Mouse (Mus musculus) T-helper 2 cell (primary cell): ENCODE data around the gene Mnat1.

Experiments
- in situ Hi-C: fragments of 300-600 bp; cut with MboI, MseI; formaldehyde crosslinking; loops from one replicate; pipeline ENCODE4 v1.15.1; 2025; ENCODE audit warnings: high pct_unique_total_duplicates

Gene Mnat1

DNA sequence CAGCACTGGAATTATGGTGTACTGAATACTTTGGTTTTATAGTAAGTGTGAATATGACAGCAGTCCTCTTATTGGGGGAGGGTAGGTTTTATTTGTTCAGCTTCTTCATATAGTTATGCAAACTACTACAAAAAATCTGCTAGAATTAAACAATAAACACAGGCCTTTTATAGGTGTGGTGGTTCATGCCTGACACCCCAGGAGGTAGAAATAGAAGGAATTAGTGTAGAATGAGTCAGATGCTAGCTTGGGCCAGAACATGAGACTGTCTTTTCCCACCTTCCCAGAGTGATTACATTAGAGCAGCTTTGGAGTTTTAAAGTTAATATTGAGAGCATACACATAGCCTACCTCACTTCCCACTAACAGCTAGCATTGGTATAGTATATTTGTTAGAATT lies 106.7 kb downstream of the Mnat1 start:
- in situ Hi-C loops: no loop called here

DNA sequence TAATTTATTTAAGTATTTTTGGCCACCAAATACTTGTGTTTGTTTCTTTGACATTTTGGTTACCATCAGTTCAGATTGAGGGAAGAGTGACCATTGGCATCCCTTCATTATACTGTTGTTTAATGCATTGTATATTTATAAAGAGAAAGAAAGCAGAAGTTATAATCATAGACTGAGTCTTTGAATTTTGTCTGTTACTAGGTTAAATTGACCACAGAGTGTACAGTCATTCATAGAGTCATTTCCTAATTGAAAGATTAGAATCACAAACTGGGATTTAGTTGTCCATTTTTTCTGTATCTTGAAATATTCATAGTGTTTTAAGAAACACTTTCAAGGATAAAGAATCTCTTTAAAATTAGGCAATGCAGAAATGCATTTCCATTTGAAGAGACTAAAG lies 108.0 kb downstream of the Mnat1 start:
- in situ Hi-C loops: no loop called here

DNA sequence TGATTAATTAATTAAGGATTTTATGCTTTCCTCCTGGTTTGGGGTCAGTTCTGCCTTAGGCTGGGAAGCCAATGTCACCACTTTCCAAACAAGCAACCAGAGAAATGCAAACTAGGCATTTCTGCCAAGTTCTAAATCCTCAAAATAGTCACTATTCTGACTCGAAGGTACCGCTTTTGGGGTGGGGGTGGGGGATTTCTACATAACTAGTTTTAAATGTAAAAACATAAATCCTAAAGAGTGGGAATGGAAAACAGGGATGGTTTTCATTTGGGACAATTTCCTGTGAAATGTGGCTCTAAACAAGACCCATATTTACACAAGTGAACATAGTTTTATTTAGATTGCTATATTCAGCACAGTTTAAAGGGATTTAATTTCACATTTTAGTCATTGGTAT lies 109.1 kb downstream of the Mnat1 start:
- in situ Hi-C loops: no loop called here

DNA sequence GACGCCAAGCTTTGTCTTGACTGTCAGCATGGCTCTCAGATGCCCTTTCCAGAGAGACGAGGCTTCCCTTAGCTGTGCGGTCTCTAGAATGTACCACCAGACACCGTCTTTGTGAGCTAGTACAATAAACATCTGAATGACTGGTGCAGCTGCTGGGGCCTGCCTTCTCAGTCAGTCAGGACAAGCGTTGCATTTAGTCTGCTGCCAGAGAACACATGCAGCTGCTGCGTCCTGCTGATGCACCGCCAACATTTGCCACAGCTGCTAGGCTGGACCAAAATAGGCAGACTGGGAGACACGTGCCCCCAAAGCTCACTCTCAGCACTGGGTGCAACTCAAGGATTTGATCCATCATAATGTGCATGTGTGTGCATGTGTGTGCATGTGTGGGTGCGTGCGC lies 118.4 kb downstream of the Mnat1 start:
- in situ Hi-C loops: loop anchor here (5.0 kb wide), 1 partner anchor 100 kb away; no protein-coding TSS in a partner anchor

DNA sequence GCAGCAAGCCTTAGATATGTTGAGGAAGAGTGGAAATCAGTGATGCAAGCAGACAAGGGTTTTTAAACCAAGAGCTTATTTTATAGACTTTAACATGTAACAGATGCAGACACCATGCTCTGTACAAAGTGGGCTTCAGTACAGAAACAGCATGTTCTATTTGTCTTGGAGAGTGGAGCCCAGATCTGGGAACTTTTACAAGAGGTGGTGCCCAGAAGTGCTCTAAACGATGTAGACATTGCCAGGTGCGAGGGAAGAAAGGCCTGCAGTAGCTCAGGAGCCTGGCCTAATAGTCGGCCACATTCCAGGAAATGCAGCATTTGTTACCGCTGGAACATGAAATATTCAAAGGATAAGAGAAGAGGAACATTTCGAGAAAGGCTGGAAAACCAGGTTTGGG lies 122.2 kb downstream of the Mnat1 start:
- in situ Hi-C loops: no loop called here

DNA sequence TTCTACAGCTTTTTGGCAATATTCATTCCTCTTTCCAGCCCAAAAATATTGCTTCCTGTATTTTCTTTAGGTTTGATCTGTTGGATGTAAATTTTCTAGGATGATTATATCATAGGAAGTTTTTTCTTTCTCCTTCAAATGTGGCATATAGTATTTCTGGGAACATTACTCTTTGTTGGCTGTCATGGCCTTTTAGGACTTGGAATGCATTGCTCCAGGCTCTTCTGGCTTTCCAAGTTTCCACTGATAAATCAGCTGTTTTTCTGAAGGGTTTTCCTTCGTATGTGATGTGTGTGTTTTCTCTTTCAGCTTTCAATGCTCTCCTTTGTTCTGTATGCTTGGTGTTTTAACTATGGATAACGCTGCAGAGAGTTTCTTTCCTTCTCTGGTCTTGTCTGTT lies 131.5 kb downstream of the Mnat1 start:
- in situ Hi-C loops: no loop called here

DNA sequence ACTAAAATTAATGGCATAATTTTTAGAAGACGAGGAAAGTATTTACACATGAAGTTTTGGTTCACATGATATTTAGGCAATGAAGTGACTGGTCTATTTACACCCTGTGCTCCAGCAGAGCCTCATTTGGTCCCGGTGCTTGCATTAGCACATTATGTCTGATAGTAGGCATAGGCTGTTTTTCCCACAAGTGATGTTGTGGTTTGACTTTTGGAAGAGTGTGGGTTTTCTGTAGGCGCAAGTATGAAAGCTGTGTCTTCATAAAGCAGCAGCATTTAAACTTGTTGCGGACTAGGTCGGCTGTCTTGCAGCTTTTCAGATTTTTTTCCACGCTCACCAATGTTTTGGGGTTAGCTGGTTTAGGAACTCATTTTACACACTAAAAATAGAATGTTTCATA lies 135.8 kb downstream of the Mnat1 start:
- in situ Hi-C loops: no loop called here

DNA sequence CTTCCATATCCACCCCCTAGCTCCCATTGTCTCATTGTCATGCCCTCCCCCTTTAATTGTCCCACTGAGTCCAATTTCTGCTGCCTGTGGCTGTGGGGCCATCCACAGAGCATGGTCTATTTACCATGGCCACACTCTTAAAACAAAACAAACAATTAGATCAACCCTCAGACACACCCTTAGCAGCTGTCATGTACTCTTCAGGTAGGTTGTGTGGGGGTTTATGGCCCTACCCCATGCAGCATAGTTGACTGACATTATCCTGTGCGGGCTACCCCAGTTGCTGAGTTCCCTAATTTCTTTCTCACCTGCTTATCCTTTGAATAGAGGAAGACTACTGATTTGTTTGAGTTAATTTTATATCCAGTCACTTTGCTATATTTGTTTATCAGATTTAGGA lies 136.8 kb downstream of the Mnat1 start:
- in situ Hi-C loops: no loop called here

DNA sequence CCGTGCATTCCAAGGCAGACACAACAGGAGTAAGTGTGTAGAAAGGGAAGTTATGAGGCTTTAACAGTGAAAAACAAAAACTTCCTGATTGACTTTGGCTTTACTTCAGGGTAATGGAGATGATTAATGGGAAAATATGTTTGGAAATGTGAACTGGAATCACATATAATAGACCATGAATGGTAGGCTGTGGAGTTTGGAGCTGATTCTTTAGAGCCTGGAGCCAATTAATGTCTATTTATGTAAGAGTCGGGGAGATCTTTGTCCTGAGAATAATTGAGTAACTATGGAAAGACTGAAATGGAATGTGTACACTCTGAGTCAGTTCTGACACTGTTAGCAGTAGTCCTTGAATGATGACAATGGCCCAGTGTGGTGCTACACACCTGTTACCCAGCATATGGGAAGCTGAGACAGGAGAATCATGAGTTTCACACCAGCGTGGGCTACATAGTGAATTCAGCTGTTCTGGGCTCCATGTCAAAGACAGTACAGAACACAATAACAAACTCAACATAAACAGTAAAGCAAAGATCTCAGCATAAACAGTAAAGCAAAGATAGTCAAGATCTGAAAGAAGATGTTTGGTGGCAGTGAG lies 142.0 kb downstream of the Mnat1 start:
- in situ Hi-C loops: no loop called here

DNA sequence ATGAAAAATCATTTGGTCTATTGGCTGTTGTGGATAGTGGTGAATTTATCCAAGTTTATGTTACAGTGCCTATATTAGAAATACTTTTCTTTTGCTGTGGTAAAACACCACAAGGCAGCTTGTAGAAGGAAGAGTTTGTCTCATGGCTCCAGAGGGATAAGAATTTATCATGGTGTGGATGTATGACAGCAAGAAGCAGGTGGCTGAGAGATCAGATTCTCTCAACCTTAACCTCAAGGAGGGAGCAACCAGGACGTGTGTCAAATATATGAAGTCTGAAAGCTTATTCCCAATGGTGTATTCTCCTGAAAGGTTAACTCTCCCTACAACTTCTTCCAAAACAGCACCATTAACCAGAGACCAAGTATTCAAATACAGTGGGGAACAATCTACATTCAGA lies 143.1 kb downstream of the Mnat1 start:
- in situ Hi-C loops: no loop called here

DNA sequence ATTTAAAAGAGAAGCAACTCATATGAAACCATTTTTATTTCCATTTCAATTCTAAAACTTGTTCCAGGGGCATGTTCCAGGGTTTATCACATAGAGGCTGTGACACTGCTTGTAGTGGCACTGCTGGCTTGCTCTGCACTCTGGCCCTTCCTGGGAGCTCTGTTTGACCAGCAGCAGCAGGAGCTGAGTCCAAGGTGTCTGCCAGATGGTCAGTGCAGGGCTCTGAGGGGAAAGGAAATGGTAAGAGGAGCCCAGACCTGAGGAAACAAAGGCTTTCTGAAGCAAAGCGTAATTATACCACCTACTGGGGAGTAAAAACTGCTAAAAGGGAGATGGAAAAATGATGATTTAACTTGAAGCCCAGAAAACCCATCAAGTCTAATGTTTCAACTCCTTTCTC lies 145.0 kb downstream of the Mnat1 start:
- in situ Hi-C loops: no loop called here

DNA sequence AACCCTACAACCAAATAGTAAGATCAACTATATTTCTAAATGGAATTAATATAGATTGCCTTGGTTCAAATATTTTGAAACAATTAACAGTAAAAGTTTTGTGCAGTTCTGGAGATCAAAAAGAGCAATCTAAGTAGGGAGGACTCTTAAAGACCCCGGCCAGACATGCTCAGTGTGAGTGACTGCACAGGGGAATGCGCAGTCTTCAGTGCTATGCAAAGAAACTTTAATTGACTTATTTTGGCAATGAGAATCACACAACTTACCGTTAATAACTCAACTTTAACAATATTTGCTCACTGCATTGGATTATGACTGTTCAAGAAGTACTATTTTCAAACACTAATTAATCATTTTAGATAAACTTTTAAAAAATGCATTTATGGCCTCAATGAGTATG lies 146.0 kb downstream of the Mnat1 start:
- in situ Hi-C loops: no loop called here

DNA sequence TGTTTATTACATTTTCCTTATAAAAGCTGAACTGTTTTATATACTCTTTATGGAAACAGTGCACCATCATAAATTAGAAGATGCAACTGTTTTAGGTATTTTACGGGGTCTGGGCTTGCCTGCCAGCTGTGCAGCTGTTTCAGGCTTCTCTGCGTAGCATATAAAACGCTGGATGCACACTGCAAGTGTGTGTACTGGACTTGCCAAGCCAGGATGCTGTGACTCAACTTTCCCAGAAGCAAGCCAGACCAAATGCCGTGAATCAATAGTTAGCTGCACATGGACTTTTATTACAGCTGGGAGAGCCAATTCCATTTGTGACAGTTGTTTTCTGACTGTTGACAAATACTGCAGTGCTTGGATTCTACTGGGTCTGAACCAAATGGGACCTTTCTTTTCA lies 146.4 kb downstream of the Mnat1 start:
- in situ Hi-C loops: no loop called here

DNA sequence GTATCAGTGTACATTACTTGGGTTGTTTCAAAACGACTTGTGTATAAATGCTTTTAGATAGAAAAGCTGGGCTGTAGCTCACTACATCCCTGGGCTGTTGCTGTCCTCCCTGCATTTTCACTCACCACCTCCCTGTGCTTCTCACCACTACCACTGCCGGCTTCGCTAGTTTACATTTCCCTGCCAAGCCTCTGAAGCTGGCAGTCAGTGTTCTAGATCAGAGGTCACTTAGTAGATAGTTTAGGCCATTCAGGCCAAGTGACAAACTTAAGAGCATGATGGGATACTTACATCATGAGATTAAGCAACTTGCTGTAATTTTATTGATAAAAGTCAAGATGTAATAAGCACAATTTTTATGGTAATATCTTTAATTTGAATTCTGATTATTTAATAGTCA lies 151.4 kb downstream of the Mnat1 start:
- in situ Hi-C loops: no loop called here

DNA sequence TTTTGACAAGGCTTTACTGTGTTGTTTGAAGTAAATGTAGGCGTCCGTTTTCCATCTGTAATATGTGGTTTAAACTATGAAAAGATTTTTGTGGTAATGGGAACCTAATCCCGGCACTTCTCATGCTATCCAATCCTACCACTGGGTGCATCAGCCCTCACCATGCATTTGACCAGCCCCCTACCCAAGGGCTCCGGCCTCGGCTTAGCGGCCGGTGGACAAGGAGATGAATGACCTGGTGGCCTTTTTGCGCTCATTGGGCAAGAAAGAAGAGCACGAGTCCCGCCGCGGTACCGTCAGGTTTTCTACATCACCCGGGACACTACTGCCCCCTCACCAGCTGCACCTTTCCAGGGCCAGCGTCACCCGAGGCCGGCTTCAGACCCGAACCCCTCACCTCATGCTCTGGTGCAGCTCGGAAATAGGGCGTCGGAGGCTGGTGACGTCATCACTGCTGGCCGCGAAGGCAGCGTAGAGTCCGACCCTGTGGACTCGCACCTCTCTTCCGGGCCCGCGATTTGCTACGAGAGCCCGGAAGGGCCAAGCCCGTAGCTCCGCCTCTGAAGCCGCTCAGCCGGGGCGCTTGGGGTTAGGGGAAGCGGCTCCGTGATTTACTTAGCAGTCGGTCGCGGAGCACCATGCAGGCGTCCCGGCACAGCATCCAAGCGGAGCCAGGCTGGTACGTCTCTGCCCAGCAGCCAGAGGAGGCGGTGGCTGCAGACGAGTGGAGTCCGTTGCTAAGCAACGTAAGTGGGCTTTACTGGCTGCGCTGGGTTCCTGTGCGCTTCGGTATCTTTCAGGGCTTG lies 163.0 kb downstream of the Mnat1 start, which contains the start of the genes Trmt5 and Slc38a6:
Gene Trmt5 (minus strand): TSS at position 424 of the 806 bp plus-strand sequence.
Gene Slc38a6 (plus strand): TSS at position 493 of the 806 bp plus-strand sequence.
- in situ Hi-C loops: no loop called here

DNA sequence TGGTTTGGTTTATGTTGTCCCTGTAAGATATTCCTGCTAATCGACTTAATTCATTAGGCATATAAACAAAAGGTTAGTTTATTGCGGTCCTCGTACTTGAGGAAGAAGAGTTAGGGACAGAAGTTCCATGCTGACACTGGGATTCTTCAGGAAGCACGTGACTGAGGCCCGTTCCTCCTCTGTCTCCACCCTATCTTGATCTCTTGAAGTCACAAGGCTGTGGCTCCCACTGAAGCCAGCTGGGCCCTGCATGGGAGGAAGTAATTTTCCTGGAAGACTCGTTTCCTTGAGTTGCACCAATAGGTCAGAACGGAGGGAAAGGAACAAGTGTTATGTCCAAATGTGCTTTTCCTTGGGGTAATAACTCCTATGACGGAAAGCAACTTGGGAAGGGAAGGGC lies 164.1 kb downstream of the Mnat1 start:
- in situ Hi-C loops: no loop called here

DNA sequence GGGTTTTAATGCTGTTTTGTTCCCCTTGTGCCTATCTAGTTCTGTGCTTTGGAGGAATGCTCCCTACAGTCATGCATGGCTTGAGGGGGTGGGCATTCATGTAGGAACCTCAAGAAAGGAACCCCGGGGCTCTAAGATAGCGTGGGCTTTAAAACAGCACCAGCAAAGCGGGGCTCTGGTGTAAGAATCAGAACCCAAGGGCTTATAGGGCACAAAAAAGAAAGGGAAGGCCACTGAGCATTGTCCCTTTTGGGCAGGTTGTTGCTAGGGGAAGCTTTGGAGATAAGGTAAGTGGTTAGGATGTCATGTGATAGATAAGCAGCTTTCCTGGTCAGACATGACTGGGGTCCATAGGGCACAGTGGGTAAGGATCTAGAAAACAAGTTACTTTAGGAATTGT lies 165.1 kb downstream of the Mnat1 start:
- in situ Hi-C loops: no loop called here

DNA sequence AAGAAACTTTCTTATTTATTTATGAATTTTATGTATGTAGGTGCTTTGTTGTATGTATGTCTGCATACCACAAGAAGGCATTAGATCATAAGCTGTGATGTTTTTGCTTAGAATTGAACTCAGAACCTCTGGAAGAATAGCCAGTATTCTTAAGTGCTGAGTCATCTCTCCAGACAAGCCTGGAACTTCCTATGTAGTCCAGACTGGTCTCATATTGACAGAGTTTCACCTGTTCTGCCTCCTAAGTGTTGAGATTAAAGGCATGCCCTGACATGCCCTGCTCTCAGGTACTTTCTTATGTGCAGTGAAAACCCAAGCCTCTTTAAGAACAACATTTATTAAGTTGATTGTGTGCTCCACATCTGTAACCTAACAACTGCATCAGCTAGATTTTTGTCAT lies 171.4 kb downstream of the Mnat1 start:
- in situ Hi-C loops: no loop called here

DNA sequence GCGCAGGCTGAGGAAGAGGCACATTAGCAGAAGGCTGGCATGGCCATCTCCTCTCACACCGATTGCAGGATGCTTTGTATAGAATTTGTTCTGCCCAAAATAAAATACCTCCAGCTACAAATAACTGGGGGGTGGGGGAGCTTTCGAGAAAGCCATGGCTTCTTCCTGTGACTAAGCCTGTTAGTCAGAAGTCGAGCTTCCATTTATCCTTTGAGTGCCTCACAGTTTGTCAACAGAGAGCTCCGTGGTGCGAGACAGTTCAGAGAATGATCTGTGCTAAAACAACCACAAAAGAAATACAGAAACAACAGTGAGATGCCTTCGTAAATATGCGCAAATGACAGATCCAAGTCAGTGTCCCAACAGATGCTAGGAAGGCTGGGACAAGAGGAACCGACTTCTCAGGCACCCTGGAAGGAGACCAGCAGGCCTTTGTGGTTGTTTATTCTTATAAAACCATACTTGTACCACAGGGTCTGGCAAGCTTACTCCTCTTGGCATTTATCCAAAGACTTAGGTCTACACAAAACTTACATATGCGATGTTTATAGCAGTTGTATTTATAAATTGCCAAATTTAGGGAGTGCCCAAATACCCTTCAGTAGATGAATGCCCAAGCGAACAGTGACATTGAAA lies 172.1 kb downstream of the Mnat1 start:
- in situ Hi-C loops: no loop called here

DNA sequence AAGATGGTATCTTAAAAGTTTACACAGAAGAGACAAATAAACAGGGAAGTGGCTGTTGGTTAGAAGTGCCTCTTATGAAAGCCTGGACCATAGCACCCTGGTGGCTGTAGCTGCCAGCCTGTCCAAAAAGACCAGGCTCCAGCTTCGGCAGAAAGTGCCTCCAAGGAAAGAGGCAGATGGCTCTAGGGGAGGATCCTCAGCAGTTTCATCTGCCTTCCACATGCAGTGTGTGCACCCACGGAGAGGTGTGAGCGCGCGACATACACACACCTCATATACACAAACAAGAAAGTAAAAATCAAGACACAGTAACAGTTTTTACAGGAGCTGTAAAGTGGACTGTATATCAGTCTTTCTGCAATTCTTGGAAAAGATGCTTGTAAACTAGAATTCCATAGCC lies 175.1 kb downstream of the Mnat1 start:
- in situ Hi-C loops: no loop called here

DNA sequence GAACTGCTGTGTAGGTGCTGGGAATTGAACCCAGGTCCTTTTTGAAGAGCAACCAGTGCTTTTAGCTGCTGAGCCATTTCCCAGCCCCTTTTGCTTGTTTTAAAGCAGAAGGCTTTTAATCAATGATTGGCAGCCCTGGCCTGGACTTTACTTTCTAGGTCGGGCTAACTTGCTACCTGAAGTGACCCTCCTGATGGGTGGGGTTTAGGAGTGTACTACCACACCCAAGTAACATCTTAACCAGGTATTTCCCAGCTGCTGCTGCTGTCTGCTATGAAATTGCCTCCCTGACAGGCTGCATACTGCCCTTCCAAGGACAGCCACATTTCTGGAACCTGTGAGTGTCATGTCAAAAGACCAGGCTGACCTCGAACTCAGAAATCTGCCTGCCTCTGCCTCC lies 177.0 kb downstream of the Mnat1 start:
- in situ Hi-C loops: no loop called here

DNA sequence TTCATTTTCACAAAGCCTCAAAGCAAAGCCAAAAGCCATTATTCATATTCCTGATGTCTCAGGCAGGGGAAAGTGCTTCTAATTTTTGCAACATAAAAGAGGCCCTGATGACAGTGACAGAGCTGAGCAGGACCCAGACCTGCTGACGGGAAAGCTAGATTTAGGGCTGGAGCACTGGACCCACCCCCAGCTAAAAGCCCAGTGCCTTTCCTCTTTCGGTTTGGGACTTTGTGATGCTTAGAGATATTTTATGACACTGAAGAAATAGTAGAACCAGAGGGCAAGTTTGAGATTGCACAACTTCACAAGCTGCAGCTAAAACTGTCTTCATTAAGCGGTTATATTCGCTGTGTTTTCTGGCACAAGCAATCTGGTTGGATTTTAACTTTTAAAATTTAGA lies 181.1 kb downstream of the Mnat1 start:
- in situ Hi-C loops: no loop called here

DNA sequence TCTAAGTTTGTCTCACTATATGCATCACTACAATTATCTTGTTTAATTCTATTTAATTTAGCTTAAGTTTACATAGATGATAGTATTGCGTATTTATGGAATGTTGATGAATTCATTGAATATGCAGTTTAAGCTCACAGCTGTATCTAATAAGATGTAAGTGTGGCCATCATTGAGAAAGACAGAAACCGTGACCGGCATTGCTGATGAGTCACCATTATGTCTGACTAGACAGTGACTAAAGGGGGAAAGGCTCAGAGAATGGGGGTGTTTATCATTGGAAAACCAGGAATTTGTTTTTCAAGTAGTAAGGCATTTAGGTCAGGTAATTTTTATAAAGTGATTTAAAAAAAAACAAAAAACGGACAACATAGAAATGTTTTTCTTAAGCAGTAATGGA lies 184.2 kb downstream of the Mnat1 start:
- in situ Hi-C loops: no loop called here
